Comparison of ENCODE assay signal across 8 mouse cellular contexts in the genomic region with DNA sequence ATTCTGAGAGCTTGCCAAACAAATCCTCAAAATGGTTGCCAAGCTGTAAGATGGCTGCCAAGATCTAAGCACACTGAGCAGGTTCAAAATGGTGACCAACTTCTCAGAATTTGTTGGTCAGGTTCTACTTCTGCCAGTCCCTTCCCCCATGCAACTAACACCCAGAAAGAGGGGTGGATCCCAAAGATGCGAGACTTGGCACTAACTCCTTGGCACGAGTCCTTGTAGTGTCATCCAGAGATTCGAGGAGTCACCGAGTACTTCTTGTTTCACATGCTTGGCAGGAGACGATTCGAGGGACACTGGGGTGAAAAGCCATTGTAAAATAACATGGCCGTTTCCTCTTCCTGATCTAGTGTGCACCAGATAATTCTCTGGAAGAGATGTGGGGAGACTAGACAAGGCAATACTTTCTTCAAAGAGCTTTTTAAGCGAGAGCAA.
DNase-seq lines count a peak whose midpoint lies in the region; ATAC-seq lines count a peak whose summit lies in the region.

No protein-coding gene starts in this region.

- no peak overlapping the region for H3K4me3 ChIP-seq in hindbrain, embryonic 13.5 days
- no peak overlapping the region for H3K4me3 ChIP-seq in hindbrain, embryonic 10.5 days
- H3K4me3 ChIP-seq in heart, embryonic 12.5 days: no peak overlapping the region

- ATAC-seq in hindbrain, embryonic 13.5 days (ENCODE audit: low FRiP score): no peak
- peak; percentile 49; the same call in 1 of the 2 replicates for ATAC-seq in heart, embryonic 12.5 days (ENCODE audit: insufficient number of reproducible peaks, low FRiP score)

- peaks cover 46% of the 10 kb centered on the region for H3K4me1 ChIP-seq in hindbrain, embryonic 13.5 days (replicated peaks)
- peaks cover 13% of the 10 kb centered on the region for H3K4me1 ChIP-seq in hindbrain, embryonic 10.5 days (replicated peaks)
- peaks cover 49% of the 10 kb centered on the region for H3K4me1 ChIP-seq in heart, embryonic 12.5 days (replicated peaks)

- 71% methylated on average over 8 of the region's 8 CpGs for WGBS in hindbrain, embryonic 13.5 days
- WGBS in hindbrain, embryonic 10.5 days: 92% methylated on average over 8 of the region's 8 CpGs
- 54% methylated on average over 8 of the region's 8 CpGs for WGBS in heart, embryonic 12.5 days
- 13% methylated on average over 8 of the region's 8 CpGs for WGBS in large intestine, adult 2 months

- no peaks in the 10 kb centered on the region for H3K27me3 ChIP-seq in hindbrain, embryonic 13.5 days
- H3K27me3 ChIP-seq in hindbrain, embryonic 10.5 days (ENCODE audit: insufficient read depth, poor library complexity, severe bottlenecking): no peaks in the 10 kb centered on the region
- no peaks in the 10 kb centered on the region for H3K27me3 ChIP-seq in heart, embryonic 12.5 days (replicated peaks)

- no peak overlapping the region for H3K9ac ChIP-seq in hindbrain, embryonic 13.5 days
- no peak overlapping the region for H3K9ac ChIP-seq in heart, embryonic 12.5 days

- H3K9me3 ChIP-seq in hindbrain, embryonic 13.5 days: no peaks in the 10 kb centered on the region
- H3K9me3 ChIP-seq in hindbrain, embryonic 10.5 days: no peaks in the 10 kb centered on the region
- no peaks in the 10 kb centered on the region for H3K9me3 ChIP-seq in heart, embryonic 12.5 days (replicated peaks)

- no peaks in the 10 kb centered on the region for H3K36me3 ChIP-seq in hindbrain, embryonic 13.5 days
- no peaks in the 10 kb centered on the region for H3K36me3 ChIP-seq in hindbrain, embryonic 10.5 days
- no peaks in the 10 kb centered on the region for H3K36me3 ChIP-seq in heart, embryonic 12.5 days

- H3K4me2 ChIP-seq in hindbrain, embryonic 13.5 days: no peak overlapping the region
- H3K4me2 ChIP-seq in heart, embryonic 12.5 days: peak overlapping the region; percentile 21; the same call in 1 of the 2 replicates

- peak overlapping the region; percentile 56 for H3K27ac ChIP-seq in hindbrain, embryonic 13.5 days
- no peak overlapping the region for H3K27ac ChIP-seq in hindbrain, embryonic 10.5 days
- H3K27ac ChIP-seq in heart, embryonic 12.5 days (ENCODE audit: poor library complexity, severe bottlenecking): peak overlapping the region; percentile 57

- DNase-seq in hindbrain, embryonic 10.5 days (ENCODE audit: low spot score): no peak
- peak; percentile 8 for DNase-seq in ES-CJ7 (ENCODE audit: low read depth, low spot score)
- DNase-seq in cerebellum, adult 9-11 months: peak; percentile 75
- DNase-seq in large intestine, adult 2 months (ENCODE audit: low read depth, low spot score): peak; percentile 25
- peak; percentile 63 for DNase-seq in testis, postnatal 10 days (ENCODE audit: low spot score)
- DNase-seq in frontal cortex, postnatal 36 days (ENCODE audit: low spot score in 2 of 2): no peak

Comparison
In these comparisons a context has a peak if more than half of its experiments do, and no peak if none do; other contexts are left out.
1. DNase-seq: peak in ES-CJ7 (single experiment), cerebellum, adult 9-11 months (single experiment), large intestine, adult 2 months (single experiment) and testis, postnatal 10 days (single experiment); none in hindbrain, embryonic 10.5 days (single experiment) and frontal cortex, postnatal 36 days (0 of 2).